Mouse (Mus musculus): ENCODE data around the gene Gm525. TPM values are rescaled to one million over a fixed set of nuclear protein-coding genes. Genes with fewer than 3 reads are reported as not detected.

Gm525 gene
- polyA plus RNA-seq, 1 experiment from 2014 or later, result not detected

Other genes starting within 250 kb of the Gm525 start
- 12.3 and 14.0 TPM in 2 replicates for gene Akap1, start 209.3 kb upstream of the Gm525 start, polyA plus RNA-seq (2016; fragmentation: Nextera tagmentation; extraction: Ambion mirVana)
- gene Scpep1, start 118.4 kb upstream of the Gm525 start, polyA plus RNA-seq (2016; fragmentation: Nextera tagmentation; extraction: Ambion mirVana), result 40.4 and 42.2 TPM in 2 replicates
- gene Elobl, start 106.9 kb upstream of the Gm525 start, polyA plus RNA-seq (2016; fragmentation: Nextera tagmentation; extraction: Ambion mirVana), result not detected in 2 replicates
- 9.3 and 9.7 TPM in 2 replicates for gene Coil, start 103.6 kb upstream of the Gm525 start, polyA plus RNA-seq (2016; fragmentation: Nextera tagmentation; extraction: Ambion mirVana)
- 23.1 and 25.9 TPM in 2 replicates for gene Trim25, start 74.5 kb upstream of the Gm525 start, polyA plus RNA-seq (2016; fragmentation: Nextera tagmentation; extraction: Ambion mirVana)
- 1.6 and 1.7 TPM in 2 replicates for gene Dgke, start 7.0 kb upstream of the Gm525 start, polyA plus RNA-seq (2016; fragmentation: Nextera tagmentation; extraction: Ambion mirVana)
- gene Nog, start 228.5 kb downstream of the Gm525 start, polyA plus RNA-seq (2016; fragmentation: Nextera tagmentation; extraction: Ambion mirVana), result 0.20 and 0.23 TPM in 2 replicates

Measured in liver, embryonic 12.5 days (tissue).